Mouse (Mus musculus) layer of hippocampus, postnatal 25 days (tissue): ENCODE results near the gene Kalrn. TPM values are rescaled to one million over a fixed set of nuclear protein-coding genes. Genes with fewer than 3 reads are reported as not detected.

Experiments used
- DNase-seq, 2 experiments: peaks; one replicate each; pipeline ENCODE4 v3.0.0; 2022; ENCODE audit warnings: mixed read lengths in 2 of 2, low spot score in 1 of 2; ENCODE audit errors: extremely low spot score in 1 of 2
- total RNA-seq, 2 experiments: library from RNA; stranded (reverse); gene quantifications; 2 replicates each; pipeline ENCODE4 v1.2.3; 2021

Gene Kalrn
- total RNA-seq, 2 experiments from 2014 or later = 456 to 578 TPM

GRCm38 (mm10) chr16:34056418-34057111 is 516.8 kb downstream of the Kalrn start:
- no peak for DNase-seq

GRCm38 (mm10) chr16:34050090-34050489 is 523.2 kb downstream of the Kalrn start:
- DNase-seq = no peak

GRCm38 (mm10) chr16:34049361-34049760 is 524.0 kb downstream of the Kalrn start:
- no peak for DNase-seq

- DNase-seq = no peak
These were observed 525.1 kb downstream of the Kalrn start for GRCm38 (mm10) chr16:34048232-34048631.

- no peak for DNase-seq
These were observed 525.8 kb downstream of the Kalrn start for GRCm38 (mm10) chr16:34047543-34047942.

- no peak for DNase-seq
These were observed 526.3 kb downstream of the Kalrn start for GRCm38 (mm10) chr16:34047006-34047360.

GRCm38 (mm10) chr16:34046268-34047005 is 526.9 kb downstream of the Kalrn start:
- no peak for DNase-seq

- DNase-seq = no peak
These were observed 528.8 kb downstream of the Kalrn start for GRCm38 (mm10) chr16:34044539-34044938.

GRCm38 (mm10) chr16:34043048-34043795 is 530.1 kb downstream of the Kalrn start:
- DNase-seq = peak in 1 of 2 experiments; percentile 67

- DNase-seq = no peak
These were observed 530.7 kb downstream of the Kalrn start for GRCm38 (mm10) chr16:34042586-34042985.

- DNase-seq = no peak
These were observed 533.1 kb downstream of the Kalrn start for GRCm38 (mm10) chr16:34040276-34040675.

GRCm38 (mm10) chr16:34039736-34040135 is 533.6 kb downstream of the Kalrn start:
- DNase-seq = no peak

GRCm38 (mm10) chr16:34036327-34037047 is 536.8 kb downstream of the Kalrn start:
- no peak for DNase-seq

- no peak for DNase-seq
These were observed 537.6 kb downstream of the Kalrn start for GRCm38 (mm10) chr16:34035780-34036179.

- no peak for DNase-seq
These were observed 539.1 kb downstream of the Kalrn start for GRCm38 (mm10) chr16:34034267-34034666.

- no peak for DNase-seq
These were observed 541.2 kb downstream of the Kalrn start for GRCm38 (mm10) chr16:34032011-34032645.

- DNase-seq = no peak
These were observed 541.8 kb downstream of the Kalrn start for GRCm38 (mm10) chr16:34031565-34031964.

- DNase-seq = no peak
These were observed 543.0 kb downstream of the Kalrn start for GRCm38 (mm10) chr16:34030379-34030778.

- DNase-seq = no peak
These were observed 543.5 kb downstream of the Kalrn start for GRCm38 (mm10) chr16:34029790-34030189.

GRCm38 (mm10) chr16:34017241-34017640 is 556.1 kb downstream of the Kalrn start:
- DNase-seq = no peak
